Mouse (Mus musculus): ENCODE measurements around the gene Eomes.

DNA sequence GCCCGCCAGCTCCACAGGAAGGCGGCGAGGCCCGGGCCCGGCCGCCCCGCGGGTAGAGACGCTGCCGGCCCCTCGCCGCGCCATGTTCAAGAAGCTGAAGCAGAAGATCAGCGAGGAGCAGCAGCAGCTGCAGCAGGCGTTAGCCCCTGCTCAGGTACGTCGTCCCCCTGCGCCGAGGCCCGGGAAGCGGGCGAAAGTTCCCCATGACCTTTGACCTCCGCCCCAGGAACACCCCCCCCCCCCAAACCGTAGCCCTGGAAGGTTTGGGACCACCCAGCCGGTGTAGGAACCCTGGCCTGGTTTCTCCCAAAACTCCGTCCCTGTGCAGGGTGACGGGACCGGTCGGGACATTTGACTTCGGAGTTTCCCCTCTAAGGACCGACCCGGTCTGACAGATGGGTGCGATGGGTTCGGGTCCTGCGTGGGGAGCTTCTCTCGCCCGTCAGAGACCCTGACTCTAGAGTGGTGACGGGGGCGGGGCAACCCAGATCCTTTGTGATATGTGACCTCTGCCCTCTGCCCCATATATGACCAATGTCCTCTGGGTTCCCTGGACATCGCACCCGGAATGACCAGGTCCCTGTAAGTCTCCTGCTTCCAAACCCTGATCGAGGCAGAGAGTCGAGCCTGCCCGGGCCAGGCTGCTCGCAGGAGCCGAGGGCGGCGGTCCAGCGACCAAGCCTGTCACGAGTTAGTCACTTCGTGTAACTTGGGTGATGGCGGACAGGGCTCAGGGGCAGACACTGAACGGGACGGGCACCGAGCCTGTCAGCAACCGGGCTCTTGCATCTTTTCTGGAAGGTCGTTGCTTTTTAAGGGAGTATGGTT is 28.6 kb downstream of the Eomes start:
- no peak for TF ChIP-seq CTCF (IDR thresholded peaks at IDR 0.05; ENCODE audit: borderline replicate concordance, extremely low read depth, insufficient read depth, insufficient read length)
- TF ChIP-seq POLR2A (IDR thresholded peaks at IDR 0.05; ENCODE audit: borderline replicate concordance, extremely low read depth, insufficient read depth, insufficient read length, poor library complexity, severe bottlenecking): no peak
